Mouse (Mus musculus) E14TG2a.4 (cell line): ENCODE measurements at regions not wholly inside any gene's neighbourhood (a gene's known extent, or its start where the extent isn't known, plus 50 kb on each side); places are given as distances from the start of the nearest gene placed in this dataset.

Experiments used
- H3K27me3 ChIP-seq: 2 replicates; pipeline ENCODE4 v1.6.1; 2014; ENCODE audit warnings: low read length, control low read depth; ENCODE audit not compliant: insufficient read depth
- H3K36me3 ChIP-seq: 2 replicates; pipeline ENCODE4 v1.6.1; 2014; ENCODE audit warnings: low read length, control low read depth; ENCODE audit not compliant: insufficient read depth
- H3K4me1 ChIP-seq: replicated peaks from 2 replicates; pipeline ENCODE4 v1.6.1; 2014; ENCODE audit warnings: low read depth, low read length, control low read depth
- H3K4me3 ChIP-seq: replicated peaks from 2 replicates; pipeline ENCODE4 v1.5.1; 2014; ENCODE audit warnings: mild to moderate bottlenecking, low read length
- H3K9me3 ChIP-seq: 2 replicates; pipeline ENCODE4 v1.6.1; 2014; ENCODE audit warnings: low read length, control low read depth
- CTCF ChIP-seq: conservative IDR thresholded peaks from 2 replicates; pipeline ENCODE4 v1.5.1; 2014; ENCODE audit warnings: low read length
- NANOG ChIP-seq: IDR thresholded peaks from 2 replicates; pipeline ENCODE4 v1.6.1; 2014; ENCODE audit warnings: borderline replicate concordance, low read length, mixed read lengths
- POU5F1 ChIP-seq: IDR thresholded peaks from 2 replicates; pipeline ENCODE4 v1.6.1; 2014; ENCODE audit warnings: low read length, borderline replicate concordance

DNA sequence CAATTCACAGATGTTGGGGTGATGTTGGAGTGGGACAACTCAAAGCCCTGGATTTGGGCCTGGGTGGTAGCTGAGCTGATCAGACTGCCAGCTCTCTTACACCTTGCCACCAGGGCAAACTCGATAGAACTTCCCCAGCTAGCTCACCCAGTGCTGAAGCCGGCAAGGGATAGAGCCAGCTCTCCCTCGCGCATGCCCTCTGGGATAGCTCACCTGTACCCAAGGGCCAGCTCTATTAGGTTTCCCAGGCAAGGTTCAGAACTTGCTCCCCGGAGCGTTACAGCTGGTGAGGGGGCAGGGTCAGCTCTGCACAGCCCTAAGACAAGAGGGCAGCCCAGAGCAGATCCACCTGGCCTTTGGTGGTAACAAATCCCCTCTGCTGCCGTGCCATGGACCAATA, 54.1 kb upstream of the 1700012A03Rik start:
- no peaks in the 10 kb centered on the region for H3K4me1 ChIP-seq
- TF ChIP-seq NANOG (no peak), POU5F1 (no peak), CTCF (no peak)
- no peaks in the 10 kb centered on the region for H3K27me3 ChIP-seq

DNA sequence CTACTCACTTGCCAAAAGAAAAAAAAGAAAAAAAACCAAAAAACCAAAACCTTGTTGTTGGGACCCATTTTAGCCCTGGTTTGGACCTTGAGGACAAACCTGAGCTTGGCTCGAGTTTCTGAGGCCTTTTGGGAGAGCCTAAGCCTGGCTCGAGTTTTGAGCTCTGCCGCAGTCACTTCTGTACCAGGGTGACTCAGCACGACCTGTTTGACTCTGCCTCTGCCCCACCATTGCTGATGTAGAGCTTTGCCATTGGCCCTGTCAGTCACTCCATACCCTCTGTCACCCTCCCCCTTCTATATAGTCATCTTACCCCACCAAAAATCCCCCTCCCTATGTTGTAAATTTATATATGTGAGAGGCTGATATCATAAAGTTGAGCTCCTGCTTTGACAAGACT, 54.8 kb upstream of the 1700012A03Rik start:
- H3K4me3 ChIP-seq = no peak overlapping the region
- H3K9me3 ChIP-seq = 0 out of 2 replicates have a peak, but pooled peaks cover 9% of the 10 kb centered on the region
- H3K4me1 ChIP-seq = no peaks in the 10 kb centered on the region
- H3K36me3 ChIP-seq = no peaks in the 10 kb centered on the region
- no peaks in the 10 kb centered on the region for H3K27me3 ChIP-seq
- no peak for TF ChIP-seq NANOG
- TF ChIP-seq POU5F1 = no peak
- no peak for TF ChIP-seq CTCF

More for the DNA sequence above, 54.1 kb upstream of the 1700012A03Rik start:
- Histone ChIP-seq H3K36me3 (no peaks in the 10 kb centered on the region), H3K9me3 (0 out of 2 replicates have a peak, but pooled peaks cover 9% of the 10 kb centered on the region), H3K4me3 (no peak overlapping the region)

DNA sequence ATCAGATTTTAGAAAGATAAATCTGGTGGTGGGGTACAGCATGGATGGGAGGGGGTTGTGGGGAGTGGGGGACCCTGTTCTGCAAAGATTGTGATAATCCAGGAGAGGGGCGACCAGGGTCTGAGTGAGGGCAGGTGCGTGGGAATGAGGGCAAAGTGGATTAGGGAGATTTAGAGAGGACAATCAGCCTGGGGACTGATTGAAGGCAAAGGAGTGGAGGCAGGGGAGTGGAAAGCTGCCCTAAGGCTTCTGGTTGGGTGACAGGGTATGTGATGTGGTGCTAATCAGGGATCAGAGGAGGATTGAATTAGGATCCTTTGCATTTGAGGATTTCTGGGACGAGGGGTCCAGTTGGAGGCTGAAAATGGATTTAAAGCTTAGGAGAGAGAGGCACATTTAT, 64.3 kb upstream of the 1700012A03Rik start:
- no peaks in the 10 kb centered on the region for H3K36me3 ChIP-seq
- TF ChIP-seq POU5F1 (no peak), CTCF (no peak), NANOG (no peak)
- H3K9me3 ChIP-seq = peaks cover 15% of the 10 kb centered on the region
- H3K27me3 ChIP-seq = peaks cover 10% of the 10 kb centered on the region; the same call in 1 of the 2 replicates
- no peaks in the 10 kb centered on the region for H3K4me1 ChIP-seq
- no peak overlapping the region for H3K4me3 ChIP-seq

DNA sequence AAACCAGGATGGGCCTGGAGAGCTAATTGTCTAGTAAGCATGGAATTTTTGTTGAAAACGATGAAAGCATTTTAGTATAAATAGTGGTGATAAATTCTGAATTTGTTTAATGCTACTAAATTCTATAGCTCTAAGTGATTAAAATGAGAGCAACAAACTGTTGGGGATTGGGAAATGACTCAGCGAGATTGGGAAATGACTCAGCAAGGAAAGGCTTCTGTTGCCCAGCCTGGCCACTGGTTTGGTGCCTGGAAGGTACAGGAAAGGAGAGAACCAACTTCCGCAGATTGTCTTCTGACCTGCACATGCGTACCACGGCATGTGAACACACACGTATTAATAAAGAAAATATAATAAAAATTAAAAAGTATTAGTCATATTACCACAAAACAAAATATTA, 73.3 kb upstream of the 1700012A03Rik start:
- no peaks in the 10 kb centered on the region for H3K27me3 ChIP-seq
- H3K36me3 ChIP-seq = no peaks in the 10 kb centered on the region
- H3K4me1 ChIP-seq = no peaks in the 10 kb centered on the region
- no peak for TF ChIP-seq POU5F1
- TF ChIP-seq CTCF = no peak
- TF ChIP-seq NANOG = no peak
- H3K9me3 ChIP-seq = peaks cover 26% of the 10 kb centered on the region
- H3K4me3 ChIP-seq = no peak overlapping the region

DNA sequence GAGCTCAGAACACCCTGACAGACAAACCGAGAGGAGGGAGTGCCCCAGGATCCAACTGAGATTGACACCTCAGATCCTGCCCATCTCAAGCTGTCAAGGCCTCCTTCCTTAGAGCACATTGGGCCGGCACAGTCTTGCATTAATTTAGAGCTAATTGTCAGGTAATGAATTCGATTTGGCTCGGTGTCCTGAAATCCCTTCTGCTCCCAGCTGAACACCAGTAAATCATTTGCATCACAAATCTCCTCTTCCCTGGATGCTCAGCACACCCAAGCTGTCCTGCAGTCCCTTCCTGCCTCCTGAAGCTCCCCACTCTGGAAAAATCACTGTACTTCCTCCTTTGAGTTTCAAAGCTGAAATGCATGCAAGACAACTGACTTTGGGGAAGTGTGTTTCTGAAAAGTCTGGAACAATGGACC, 102.0 kb upstream of the 1700012A03Rik start:
- Histone ChIP-seq H3K27me3 (no peaks in the 10 kb centered on the region), H3K4me1 (peaks cover 64% of the 10 kb centered on the region), H3K9me3 (peaks cover 35% of the 10 kb centered on the region), H3K36me3 (0 out of 2 replicates have a peak, but pooled peaks cover 3% of the 10 kb centered on the region), H3K4me3 (peak overlapping the region; percentile 37; the same call in 1 of the 2 replicates)
- TF ChIP-seq POU5F1 (peak; percentile 32; the same call in 1 of the 2 replicates), CTCF (no peak), NANOG (peak; percentile 71; the same call in 1 of the 2 replicates)

DNA sequence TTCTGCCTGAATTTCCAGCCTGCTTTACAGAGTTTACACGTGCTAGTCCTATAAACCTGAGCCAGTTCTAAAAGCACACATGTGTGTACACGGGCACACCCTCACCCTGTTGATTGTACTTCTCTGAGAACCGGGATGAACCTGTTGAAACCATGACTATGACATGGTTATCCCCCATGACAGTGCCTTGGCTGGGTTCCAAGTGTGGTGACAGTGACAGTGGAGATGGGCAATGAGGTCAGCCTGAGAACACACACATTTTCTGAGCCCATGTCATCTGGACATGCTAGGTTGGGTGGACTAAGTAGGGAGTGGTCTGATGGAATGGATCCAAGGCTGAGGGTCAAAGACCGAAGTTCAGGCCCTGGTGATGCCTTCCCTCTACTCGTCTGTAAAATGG, 103.5 kb upstream of the 1700012A03Rik start:
- no peak for TF ChIP-seq POU5F1
- H3K4me1 ChIP-seq = peaks cover 68% of the 10 kb centered on the region
- peaks cover 35% of the 10 kb centered on the region for H3K9me3 ChIP-seq
- 0 out of 2 replicates have a peak, but pooled peaks cover 3% of the 10 kb centered on the region for H3K36me3 ChIP-seq
- H3K4me3 ChIP-seq = no peak overlapping the region
- H3K27me3 ChIP-seq = no peaks in the 10 kb centered on the region

DNA sequence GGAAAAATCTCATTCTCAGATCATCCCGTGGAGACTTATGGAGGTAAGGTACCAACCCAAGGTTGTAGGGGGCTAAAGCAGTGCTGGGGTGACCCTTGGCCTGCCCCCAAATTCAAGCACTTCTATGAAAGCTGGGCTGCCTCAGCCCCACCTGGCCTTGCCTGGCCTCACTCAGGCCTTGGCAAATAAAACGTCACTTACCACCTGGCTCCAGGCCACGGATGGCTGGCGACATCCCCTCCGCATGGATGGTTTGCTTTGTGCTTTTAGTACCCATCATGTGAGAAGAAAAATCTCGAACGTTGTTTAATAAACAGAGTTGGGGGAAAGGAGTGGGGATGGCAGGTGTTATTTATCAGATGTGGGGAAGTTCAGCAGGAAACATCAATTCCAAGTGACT, 104.7 kb upstream of the 1700012A03Rik start:
- H3K27me3 ChIP-seq = peaks cover 4% of the 10 kb centered on the region; the same call in 1 of the 2 replicates
- no peak for TF ChIP-seq NANOG
- no peak for TF ChIP-seq POU5F1
- TF ChIP-seq CTCF = no peak
- peaks cover 56% of the 10 kb centered on the region for H3K4me1 ChIP-seq
- 0 out of 2 replicates have a peak, but pooled peaks cover 3% of the 10 kb centered on the region for H3K36me3 ChIP-seq
- H3K9me3 ChIP-seq = peaks cover 32% of the 10 kb centered on the region
- H3K4me3 ChIP-seq = no peak overlapping the region

DNA sequence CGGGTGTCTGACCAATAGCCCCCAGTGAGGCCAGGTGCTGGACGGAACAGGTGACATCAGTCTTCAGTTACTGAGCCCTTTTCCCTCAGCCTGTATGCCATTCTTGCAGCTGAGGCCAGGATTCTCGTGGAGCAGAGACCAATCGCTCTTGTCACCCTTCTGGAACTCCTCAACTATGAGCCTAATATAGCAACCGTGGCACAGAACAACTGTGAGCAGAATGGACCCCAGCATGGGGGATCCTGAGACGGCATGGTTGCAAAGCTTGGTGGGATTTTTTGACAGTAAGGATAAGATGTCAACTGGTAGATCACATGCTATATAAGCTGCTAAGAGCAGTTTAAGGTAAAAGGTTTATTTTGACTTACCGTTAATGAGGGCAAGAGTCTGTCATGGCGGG, 105.5 kb upstream of the 1700012A03Rik start:
- Histone ChIP-seq H3K36me3 (0 out of 2 replicates have a peak, but pooled peaks cover 3% of the 10 kb centered on the region), H3K4me1 (peaks cover 49% of the 10 kb centered on the region), H3K9me3 (peaks cover 27% of the 10 kb centered on the region), H3K27me3 (peaks cover 4% of the 10 kb centered on the region; the same call in 1 of the 2 replicates), H3K4me3 (no peak overlapping the region)
- no peak for TF ChIP-seq CTCF
- TF ChIP-seq NANOG = no peak
- TF ChIP-seq POU5F1 = no peak

DNA sequence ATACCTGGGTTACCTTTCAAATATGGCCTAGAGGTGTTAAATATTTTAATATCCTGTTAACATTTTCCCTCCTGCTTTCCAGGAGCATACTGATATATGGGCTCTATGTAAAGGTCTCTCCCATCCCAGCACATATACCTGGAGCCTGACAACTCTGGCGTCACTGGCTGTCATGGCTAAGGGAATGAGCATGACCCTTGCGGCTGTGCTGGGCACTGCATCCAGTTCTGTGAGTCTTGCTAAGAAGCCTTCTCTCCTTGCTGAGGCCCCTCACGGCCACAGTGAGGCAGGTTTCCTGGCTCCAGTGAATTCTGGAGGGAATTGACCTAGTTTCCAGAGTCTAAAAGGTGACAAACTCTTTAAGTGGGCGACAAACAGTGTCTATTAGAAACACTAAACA, 107.3 kb upstream of the 1700012A03Rik start:
- Histone ChIP-seq H3K4me3 (no peak overlapping the region), H3K27me3 (peaks cover 9% of the 10 kb centered on the region), H3K9me3 (peaks cover 14% of the 10 kb centered on the region), H3K4me1 (peaks cover 43% of the 10 kb centered on the region), H3K36me3 (0 out of 2 replicates have a peak, but pooled peaks cover 3% of the 10 kb centered on the region)
- no peak for TF ChIP-seq NANOG
- TF ChIP-seq POU5F1 = no peak
- TF ChIP-seq CTCF = no peak; the same call in 1 of the 2 replicates
